Mouse (Mus musculus): Measurements from ENCODE around the gene Lama5. TPM values are rescaled to one million over a fixed set of nuclear protein-coding genes. Genes with fewer than 3 reads are reported as not detected.

The Lama5 gene
- polyA plus RNA-seq (2016; fragmentation: Nextera tagmentation; extraction: Ambion mirVana) = 4.1 and 4.3 TPM in 2 replicates

DNA sequence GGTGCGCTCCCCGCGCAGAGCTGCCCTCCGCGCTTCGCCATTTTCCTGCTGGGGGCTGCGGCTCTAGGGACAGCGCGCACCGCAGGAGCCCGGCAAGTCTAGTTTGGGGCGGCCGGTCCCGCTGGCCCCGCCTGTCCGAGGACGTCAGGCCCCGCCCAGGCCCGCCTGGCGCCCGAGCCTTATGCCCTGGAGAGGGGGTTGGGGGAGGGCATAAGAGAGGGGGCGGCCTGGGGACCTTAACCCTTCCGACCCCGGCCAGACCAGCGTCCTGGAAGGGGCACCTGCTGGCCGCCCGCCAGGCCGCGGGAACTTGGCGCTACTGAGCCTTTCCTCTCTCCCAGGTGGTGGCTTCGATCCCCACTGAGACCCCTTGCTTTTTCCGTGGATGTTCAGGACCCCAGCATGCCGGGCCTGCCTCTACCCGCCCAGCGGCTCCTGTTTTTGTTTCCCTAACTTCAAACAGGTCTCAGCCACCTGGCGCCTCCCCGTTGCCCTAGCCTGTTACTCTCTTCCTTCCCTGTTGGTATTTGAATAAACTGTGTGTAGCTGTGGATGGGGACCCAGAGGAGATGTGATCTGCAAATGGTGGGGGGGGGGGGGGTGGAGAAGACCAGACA lies at the start of gene Lama5:
Lama5 (minus strand) TSS at position 98 of the 617 bp plus-strand sequence.
- Histone ChIP-seq H3K27ac (no peak within 1 kb of the TSS), H3K4me2 (peak within 1 kb of the TSS; percentile 84), H3K4me1 (peaks cover 45% of the 10 kb centered on the region), H3K4me3 (peak within 1 kb of the TSS; percentile 59), H3K9me3 (replicated peaks) (no peaks in the 10 kb centered on the region), H3K27me3 (replicated peaks) (peaks cover 66% of the 10 kb centered on the region), H3K9ac (peak within 1 kb of the TSS; percentile 47), H3K36me3 (no peaks in the 10 kb centered on the region)
- ATAC-seq = peak; percentile 55
- WGBS (ENCODE audit: insufficient replicate concordance) = under 1% methylated on average over 37 of the region's 37 CpGs

DNA sequence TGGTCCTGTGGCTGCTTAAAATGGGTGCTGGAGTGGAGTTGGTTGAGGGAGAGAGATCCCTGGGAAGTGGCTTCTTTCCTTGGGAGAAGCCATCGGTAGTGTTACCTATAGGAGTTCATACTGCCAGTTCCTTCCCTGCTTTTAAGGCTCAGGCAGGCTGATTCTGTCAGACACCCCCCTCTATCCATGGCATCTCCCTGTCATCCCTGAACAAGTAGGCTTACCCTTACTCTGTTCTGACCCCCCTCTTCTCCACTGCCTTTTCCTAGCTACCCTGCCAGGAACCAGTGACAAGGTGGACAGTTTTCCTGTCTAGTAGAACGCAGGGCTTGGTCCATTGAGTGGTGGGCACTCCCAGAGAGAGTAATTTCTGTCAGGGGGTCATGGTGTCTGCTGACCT lies 48.9 kb upstream of the Lama5 start:
- no peaks in the 10 kb centered on the region for H3K9me3 ChIP-seq (replicated peaks)
- no peak for ATAC-seq
- H3K4me2 ChIP-seq = peak overlapping the region; percentile 73; the same call in 1 of the 2 replicates
- H3K27me3 ChIP-seq (replicated peaks) = peaks cover 20% of the 10 kb centered on the region
- H3K36me3 ChIP-seq = peaks cover 22% of the 10 kb centered on the region
- H3K27ac ChIP-seq = no peak overlapping the region
- H3K4me1 ChIP-seq = peaks cover 67% of the 10 kb centered on the region
- 65% methylated on average over 2 of the region's 2 CpGs for WGBS (ENCODE audit: insufficient replicate concordance)
- H3K9ac ChIP-seq = no peak overlapping the region
- H3K4me3 ChIP-seq = no peak overlapping the region

DNA sequence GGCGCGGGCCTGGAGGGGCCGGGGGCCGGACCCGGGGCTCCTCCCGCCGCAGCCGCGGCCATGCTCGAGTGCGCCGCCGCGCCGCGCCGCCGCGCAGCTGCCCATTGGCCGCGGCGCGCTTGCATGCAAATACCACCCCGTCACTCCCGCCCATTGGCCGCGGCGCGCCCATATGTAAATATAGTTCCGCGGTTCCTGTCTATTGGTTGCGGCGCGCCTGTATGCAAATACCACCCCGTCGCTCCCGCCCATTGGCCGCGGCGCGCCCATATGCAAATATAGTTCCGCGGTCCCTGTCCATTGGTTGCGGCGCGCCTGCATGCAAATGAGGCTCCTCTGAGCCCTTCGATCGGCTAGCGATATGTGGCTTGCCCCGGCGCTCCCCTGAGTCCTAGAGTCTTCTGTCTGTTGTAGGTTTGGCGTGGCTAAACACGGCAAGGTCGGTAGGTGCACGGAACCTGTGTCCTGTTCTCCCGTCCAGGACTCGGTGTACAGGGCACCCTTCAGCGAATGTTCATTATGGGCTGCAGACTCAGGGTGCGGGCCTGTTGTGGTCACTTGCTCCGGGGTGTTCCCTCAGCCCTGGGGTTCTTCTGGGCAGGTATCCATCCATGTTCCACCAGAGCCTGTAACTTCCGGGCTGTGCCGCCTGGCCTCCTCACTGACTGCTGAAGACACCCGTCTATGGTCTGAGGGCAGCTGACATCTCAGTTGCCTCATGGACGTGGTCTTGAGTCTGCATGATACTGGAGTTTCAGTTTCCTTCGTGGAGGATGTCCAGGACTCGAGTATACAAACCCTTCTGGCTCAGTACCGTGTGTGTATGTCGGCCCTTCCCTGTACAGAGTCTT lies 48.0 kb upstream of the Lama5 start, which contains the start of gene Cables2:
Cables2 (minus strand) TSS at position 103 of the 851 bp plus-strand sequence.
- 4% methylated on average over 68 of the region's 68 CpGs for WGBS (ENCODE audit: insufficient replicate concordance)
- peaks cover 67% of the 10 kb centered on the region for H3K4me1 ChIP-seq

DNA sequence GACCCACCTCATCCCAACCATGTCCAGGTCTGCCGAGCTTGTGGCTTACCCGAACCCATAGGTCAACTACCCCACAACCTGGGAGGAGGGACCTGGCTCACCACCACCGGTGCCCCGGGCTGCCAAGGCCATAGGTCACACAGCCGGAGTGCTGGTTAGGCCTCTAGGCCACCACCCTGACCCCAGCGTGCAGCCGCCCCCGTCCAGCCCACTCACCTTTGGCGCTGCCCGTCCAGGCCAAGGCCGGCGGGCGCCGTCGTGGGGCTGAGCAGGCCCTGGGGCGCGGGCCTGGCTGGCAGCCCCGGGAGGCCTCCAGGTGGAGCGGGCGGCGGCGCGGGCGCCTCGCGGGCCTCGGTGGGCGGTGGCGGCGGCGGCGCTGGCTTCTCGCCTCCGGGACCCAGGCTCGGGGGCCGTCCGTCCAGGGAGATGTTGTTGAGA lies 47.2 kb upstream of the Lama5 start:
- Histone ChIP-seq H3K4me1 (peaks cover 67% of the 10 kb centered on the region), H3K27me3 (replicated peaks) (peaks cover 11% of the 10 kb centered on the region), H3K36me3 (peaks cover 37% of the 10 kb centered on the region), H3K9me3 (replicated peaks) (no peaks in the 10 kb centered on the region), H3K4me2 (peak overlapping the region; percentile 99), H3K27ac (peak overlapping the region; percentile 79), H3K9ac (peak overlapping the region; percentile 96), H3K4me3 (peak overlapping the region; percentile 82)
- WGBS (ENCODE audit: insufficient replicate concordance) = under 1% methylated on average over 12 of the region's 37 CpGs
- peak; percentile 49 for ATAC-seq

More for the DNA sequence above, 48.0 kb upstream of the Lama5 start, which contains the start of gene Cables2:
- Histone ChIP-seq H3K27me3 (replicated peaks) (peaks cover 14% of the 10 kb centered on the region), H3K36me3 (peaks cover 30% of the 10 kb centered on the region), H3K9ac (peak within 1 kb of the TSS; percentile 96), H3K9me3 (replicated peaks) (no peaks in the 10 kb centered on the region), H3K4me3 (peak within 1 kb of the TSS; percentile 82), H3K27ac (peak within 1 kb of the TSS; percentile 79), H3K4me2 (peak within 1 kb of the TSS; percentile 99)
- peak; percentile 95 for ATAC-seq

DNA sequence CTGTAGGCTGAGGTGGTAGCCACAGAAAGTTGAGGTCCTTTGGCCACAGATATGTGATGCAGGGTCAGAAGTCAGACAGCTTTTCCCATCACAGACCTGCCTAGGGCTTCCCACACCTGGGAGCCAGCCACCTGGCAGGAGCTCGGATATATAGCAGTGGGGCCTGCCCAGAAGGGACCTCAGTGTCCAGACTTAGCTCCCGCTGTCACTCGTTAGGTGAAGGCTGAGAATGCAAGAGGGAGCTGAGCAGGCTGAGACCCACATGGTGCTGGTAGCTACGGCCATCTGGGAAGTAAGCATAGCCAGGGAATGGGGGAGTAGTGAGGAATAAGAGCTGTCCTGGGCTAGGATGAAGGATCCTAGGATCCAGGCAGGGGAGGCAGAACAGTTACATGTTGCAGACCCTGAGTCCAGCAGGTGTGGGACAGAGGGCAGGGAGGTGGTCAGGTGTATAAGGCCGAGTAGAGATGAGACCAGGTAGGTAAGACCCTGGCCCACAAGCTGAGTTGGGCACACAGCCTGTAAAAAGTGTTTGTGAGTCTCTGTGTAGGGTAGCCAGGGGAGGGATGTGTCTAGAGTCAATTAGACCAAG lies 46.2 kb upstream of the Lama5 start:
- no peaks in the 10 kb centered on the region for H3K9me3 ChIP-seq (replicated peaks)
- peak overlapping the region; percentile 82 for H3K4me3 ChIP-seq
- 73% methylated on average over 5 of the region's 5 CpGs for WGBS (ENCODE audit: insufficient replicate concordance)
- peak overlapping the region; percentile 99 for H3K4me2 ChIP-seq
- peaks cover 47% of the 10 kb centered on the region for H3K36me3 ChIP-seq
- no peak for ATAC-seq
- H3K4me1 ChIP-seq = peaks cover 60% of the 10 kb centered on the region
- no peak overlapping the region for H3K27ac ChIP-seq
- H3K27me3 ChIP-seq (replicated peaks) = peaks cover 8% of the 10 kb centered on the region
- H3K9ac ChIP-seq = peak overlapping the region; percentile 96

DNA sequence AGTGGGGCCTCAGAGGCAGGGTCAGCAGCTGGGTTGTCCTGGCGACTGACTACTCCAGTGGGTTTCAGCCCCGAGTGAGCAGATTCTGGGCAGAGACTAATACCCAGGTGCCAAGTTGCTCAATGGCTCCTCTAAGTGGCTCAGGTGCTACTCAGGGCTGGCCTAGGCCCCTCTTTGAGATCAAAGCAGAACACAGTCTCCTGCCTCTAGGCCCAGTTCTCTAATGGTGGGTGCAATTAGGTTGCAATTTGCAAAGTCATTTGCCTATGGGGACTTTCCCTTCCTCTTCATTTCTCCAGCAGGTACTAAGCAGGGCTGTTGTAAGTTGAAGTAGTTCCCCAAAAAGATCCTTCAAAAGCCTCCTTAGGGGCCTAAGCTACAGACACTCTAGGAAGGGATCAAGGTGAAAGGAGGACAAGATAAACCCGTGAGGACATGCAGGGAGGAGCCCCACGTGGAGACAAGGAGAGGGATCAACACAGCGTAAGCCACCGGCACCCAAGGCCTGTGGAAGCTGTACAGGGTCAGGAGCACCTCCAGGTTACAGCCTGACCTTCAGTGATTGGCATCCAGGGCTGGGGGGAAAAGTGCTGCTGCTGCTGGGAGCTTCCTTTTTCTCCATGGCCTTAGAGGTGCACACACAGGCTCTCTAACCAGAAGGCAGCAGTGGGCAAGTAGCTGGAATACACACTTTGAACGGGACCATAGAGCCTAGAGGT lies 45.0 kb upstream of the Lama5 start:
- 0 out of 2 replicates have a peak overlapping the region, but pooled peaks have one; percentile 8 for H3K27ac ChIP-seq
- H3K4me3 ChIP-seq = no peak overlapping the region
- H3K9ac ChIP-seq = no peak overlapping the region
- peak overlapping the region; percentile 99; the same call in 1 of the 2 replicates for H3K4me2 ChIP-seq
- peaks cover 58% of the 10 kb centered on the region for H3K36me3 ChIP-seq
- peaks cover 48% of the 10 kb centered on the region for H3K4me1 ChIP-seq
- H3K9me3 ChIP-seq (replicated peaks) = no peaks in the 10 kb centered on the region
- no peak for ATAC-seq
- 64% methylated on average over 7 of the region's 7 CpGs for WGBS (ENCODE audit: insufficient replicate concordance)
- peaks cover 8% of the 10 kb centered on the region for H3K27me3 ChIP-seq (replicated peaks)

DNA sequence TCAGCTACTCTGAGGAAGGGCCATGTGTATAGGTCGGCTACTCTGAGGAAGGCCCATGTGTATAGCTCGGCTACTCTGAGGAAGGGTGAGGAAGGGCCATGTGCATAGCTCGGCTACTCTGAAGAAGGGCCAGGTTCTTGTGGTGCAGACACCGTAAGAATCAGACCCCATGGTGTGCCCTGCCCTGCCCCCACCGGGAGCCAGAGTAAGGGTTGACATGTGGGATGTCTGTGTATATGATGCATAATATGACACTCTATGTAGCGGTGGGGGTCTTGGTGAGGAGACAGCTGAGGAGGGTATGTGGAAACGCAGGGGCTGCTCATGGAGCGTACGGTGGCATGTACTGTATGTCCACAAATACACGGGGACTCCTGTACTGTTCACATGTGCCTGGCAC lies 43.7 kb upstream of the Lama5 start:
- H3K27me3 ChIP-seq (replicated peaks) = peaks cover 2% of the 10 kb centered on the region; the same call in 1 of the 2 replicates
- peaks cover 35% of the 10 kb centered on the region for H3K4me1 ChIP-seq
- WGBS (ENCODE audit: insufficient replicate concordance) = 84% methylated on average over 10 of the region's 10 CpGs
- no peaks in the 10 kb centered on the region for H3K9me3 ChIP-seq (replicated peaks)
- peaks cover 62% of the 10 kb centered on the region for H3K36me3 ChIP-seq
- no peak overlapping the region for H3K9ac ChIP-seq
- no peak overlapping the region for H3K27ac ChIP-seq
- H3K4me2 ChIP-seq = no peak overlapping the region
- ATAC-seq = no peak
- no peak overlapping the region for H3K4me3 ChIP-seq

DNA sequence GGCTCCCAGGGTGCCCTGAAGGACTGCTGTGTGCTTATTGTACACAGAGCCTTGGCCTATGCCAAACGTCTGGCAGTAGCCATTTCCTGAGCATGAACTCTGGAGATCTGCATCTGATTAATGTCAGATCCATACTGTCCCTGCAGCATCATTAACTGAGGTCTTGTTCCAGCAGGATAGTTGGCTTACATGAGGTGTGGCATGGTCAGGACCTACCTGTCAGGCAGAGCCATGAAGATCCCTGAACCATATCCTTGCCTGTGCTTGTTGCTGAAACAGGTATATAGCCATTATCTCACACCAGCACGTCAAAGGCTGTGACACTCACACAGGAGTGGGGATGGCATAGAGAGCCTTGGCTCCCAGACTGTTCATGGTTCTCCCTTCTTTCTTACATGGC lies 42.3 kb upstream of the Lama5 start:
- 66% methylated on average over 2 of the region's 2 CpGs for WGBS (ENCODE audit: insufficient replicate concordance)
- Histone ChIP-seq H3K9me3 (replicated peaks) (no peaks in the 10 kb centered on the region), H3K27me3 (replicated peaks) (no peaks in the 10 kb centered on the region), H3K4me1 (peaks cover 28% of the 10 kb centered on the region), H3K36me3 (peaks cover 75% of the 10 kb centered on the region), H3K9ac (no peak overlapping the region), H3K4me3 (no peak overlapping the region), H3K27ac (no peak overlapping the region), H3K4me2 (no peak overlapping the region)
- no peak for ATAC-seq

DNA sequence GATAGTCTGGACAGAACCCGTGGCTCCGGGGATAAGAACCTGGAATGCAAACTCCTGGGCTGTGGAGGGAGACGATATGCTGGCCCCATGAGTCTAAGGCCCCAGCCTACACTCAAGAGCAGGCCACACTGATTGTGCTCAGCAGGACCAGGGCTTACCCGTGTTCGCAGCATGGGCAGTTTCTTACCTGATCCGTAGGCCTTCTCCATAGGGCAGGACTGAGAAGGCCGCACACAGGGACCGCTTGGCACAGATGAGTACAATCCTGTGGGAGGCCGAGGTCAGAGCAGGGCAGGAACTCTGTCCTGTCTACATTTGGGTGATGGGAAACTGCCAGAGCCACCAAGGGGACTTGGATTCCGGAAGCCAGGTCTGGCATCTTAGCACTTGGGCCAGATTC lies 37.2 kb upstream of the Lama5 start:
- Histone ChIP-seq H3K36me3 (peaks cover 88% of the 10 kb centered on the region), H3K27ac (no peak overlapping the region), H3K4me2 (no peak overlapping the region), H3K4me3 (no peak overlapping the region), H3K9me3 (replicated peaks) (no peaks in the 10 kb centered on the region), H3K27me3 (replicated peaks) (no peaks in the 10 kb centered on the region), H3K9ac (no peak overlapping the region), H3K4me1 (peaks cover 15% of the 10 kb centered on the region)
- no peak for ATAC-seq
- 79% methylated on average over 10 of the region's 10 CpGs for WGBS (ENCODE audit: insufficient replicate concordance)

DNA sequence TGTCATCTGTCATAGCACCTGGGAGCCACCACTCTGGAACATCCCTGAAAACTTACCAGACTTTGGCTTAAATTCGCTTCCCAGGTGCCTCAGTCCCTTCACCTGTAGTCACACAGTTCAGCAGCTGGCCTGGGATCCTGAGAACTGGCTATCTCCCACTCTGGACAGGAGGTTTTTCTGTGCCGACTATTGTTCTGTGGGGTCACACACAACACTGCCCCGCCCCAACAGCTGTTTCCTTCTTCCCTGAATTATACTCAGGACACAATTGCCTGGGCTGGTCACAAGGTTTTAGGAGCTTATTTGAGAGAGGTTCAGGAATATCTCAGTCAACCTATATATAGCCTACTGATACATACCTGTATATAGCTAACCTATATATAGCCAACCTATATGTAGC lies 36.8 kb upstream of the Lama5 start:
- Histone ChIP-seq H3K27me3 (replicated peaks) (no peaks in the 10 kb centered on the region), H3K9ac (no peak overlapping the region), H3K36me3 (peaks cover 86% of the 10 kb centered on the region), H3K4me3 (no peak overlapping the region), H3K4me1 (peaks cover 18% of the 10 kb centered on the region), H3K4me2 (no peak overlapping the region), H3K27ac (no peak overlapping the region), H3K9me3 (replicated peaks) (no peaks in the 10 kb centered on the region)
- ATAC-seq = no peak
- 52% methylated on average over 3 of the region's 3 CpGs for WGBS (ENCODE audit: insufficient replicate concordance)

DNA sequence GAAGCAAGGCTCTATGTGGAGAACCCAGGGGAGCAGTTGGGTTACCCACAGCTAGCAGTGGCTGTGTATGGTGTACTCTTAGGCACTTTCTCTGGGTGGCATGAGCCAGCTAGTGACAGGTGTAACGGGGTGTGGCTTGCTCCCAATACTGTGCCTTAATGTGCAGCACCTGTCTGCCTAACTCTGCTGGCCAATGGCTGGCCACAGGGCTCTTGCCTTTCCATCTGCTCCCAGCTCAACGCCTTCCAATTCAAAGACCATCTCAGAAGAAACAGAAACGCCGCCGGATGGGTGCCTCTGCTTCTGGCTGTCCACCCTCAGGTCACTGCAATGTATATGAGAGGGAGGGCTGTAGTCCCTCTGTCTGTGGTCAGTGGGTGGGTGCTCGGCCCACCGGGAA lies 36.2 kb upstream of the Lama5 start:
- 81% methylated on average over 7 of the region's 7 CpGs for WGBS (ENCODE audit: insufficient replicate concordance)
- H3K9ac ChIP-seq = no peak overlapping the region
- H3K4me2 ChIP-seq = no peak overlapping the region

More for the DNA sequence above, 36.2 kb upstream of the Lama5 start:
- Histone ChIP-seq H3K27ac (no peak overlapping the region), H3K27me3 (replicated peaks) (no peaks in the 10 kb centered on the region), H3K36me3 (peaks cover 80% of the 10 kb centered on the region), H3K4me3 (no peak overlapping the region), H3K9me3 (replicated peaks) (no peaks in the 10 kb centered on the region), H3K4me1 (peaks cover 18% of the 10 kb centered on the region)
- ATAC-seq = no peak

All from liver, embryonic 12.5 days (tissue).